Mouse (Mus musculus): ENCODE results near the gene Cd5. TPM values are rescaled to one million over a fixed set of nuclear protein-coding genes. Genes with fewer than 3 reads are reported as not detected.

Cd5 gene
- polyA plus RNA-seq, 1 experiment from 2014 or later = 0.13 TPM

- no peak overlapping the region for H3K4me3 ChIP-seq (replicated peaks)
- H3K4me2 ChIP-seq (replicated peaks) = no peak overlapping the region
- H3K36me3 ChIP-seq = no peaks in the 10 kb centered on the region
- WGBS = 81% methylated on average over 4 of the region's 4 CpGs
- no peaks in the 10 kb centered on the region for H3K27me3 ChIP-seq (replicated peaks)
- H3K9ac ChIP-seq = no peak overlapping the region
- ATAC-seq = peak; percentile 44; the same call in 1 of the 2 replicates
- no peaks in the 10 kb centered on the region for H3K9me3 ChIP-seq
- no peak overlapping the region for H3K27ac ChIP-seq
- H3K4me1 ChIP-seq (replicated peaks) = 0 out of 2 replicates have a peak, but pooled peaks cover 5% of the 10 kb centered on the region
These were observed 67.5 kb downstream of the Cd5 start for GRCm38 (mm10) chr19:10671319-10671718.

Other genes starting within 250 kb of the Cd5 start
- gene Cpsf7, start 213.7 kb downstream of the Cd5 start, polyA plus RNA-seq (2015; fragmentation: Nextera tagmentation; extraction: Ambion mirVana) = 30.8 and 36.3 TPM in 2 replicates
- 57.2 and 58.3 TPM in 2 replicates for gene Sdhaf2, start 212.9 kb downstream of the Cd5 start, polyA plus RNA-seq (2015; fragmentation: Nextera tagmentation; extraction: Ambion mirVana)
- 34.5 and 34.9 TPM in 2 replicates for gene Tmem216, start 182.8 kb downstream of the Cd5 start, polyA plus RNA-seq (2015; fragmentation: Nextera tagmentation; extraction: Ambion mirVana)
- 17.0 and 19.2 TPM in 2 replicates for gene Cyb561a3, start 161.8 kb downstream of the Cd5 start, polyA plus RNA-seq (2015; fragmentation: Nextera tagmentation; extraction: Ambion mirVana)
- 26.8 and 28.5 TPM in 2 replicates for gene Tmem138, start 161.6 kb downstream of the Cd5 start, polyA plus RNA-seq (2015; fragmentation: Nextera tagmentation; extraction: Ambion mirVana)
- gene Ddb1, start 133.7 kb downstream of the Cd5 start, polyA plus RNA-seq (2015; fragmentation: Nextera tagmentation; extraction: Ambion mirVana) = 278 and 283 TPM in 2 replicates
- gene Tkfc, start 133.3 kb downstream of the Cd5 start, polyA plus RNA-seq (2015; fragmentation: Nextera tagmentation; extraction: Ambion mirVana) = 36.3 and 45.5 TPM in 2 replicates
- gene Vwce, start 104.8 kb downstream of the Cd5 start, polyA plus RNA-seq (2015; fragmentation: Nextera tagmentation; extraction: Ambion mirVana) = 3.4 and 4.8 TPM in 2 replicates
- 0.39 and 0.61 TPM in 2 replicates for gene Pga5, start 60.9 kb downstream of the Cd5 start, polyA plus RNA-seq (2015; fragmentation: Nextera tagmentation; extraction: Ambion mirVana)
- 28.1 and 28.7 TPM in 2 replicates for gene Vps37c, start 50.3 kb downstream of the Cd5 start, polyA plus RNA-seq (2015; fragmentation: Nextera tagmentation; extraction: Ambion mirVana)
- gene Cd6, start 91.1 kb upstream of the Cd5 start, polyA plus RNA-seq (2015; fragmentation: Nextera tagmentation; extraction: Ambion mirVana) = 0.19 and 0.57 TPM in 2 replicates
- 0.30 and 0.65 TPM in 2 replicates for gene Slc15a3, start 100.7 kb upstream of the Cd5 start, polyA plus RNA-seq (2015; fragmentation: Nextera tagmentation; extraction: Ambion mirVana)
- gene Tmem132a, start 130.9 kb upstream of the Cd5 start, polyA plus RNA-seq (2015; fragmentation: Nextera tagmentation; extraction: Ambion mirVana) = 37.7 TPM in 2 replicates
- 75.4 and 80.6 TPM in 2 replicates for gene Tmem109, start 143.0 kb upstream of the Cd5 start, polyA plus RNA-seq (2015; fragmentation: Nextera tagmentation; extraction: Ambion mirVana)
- gene Prpf19, start 156.2 kb upstream of the Cd5 start, polyA plus RNA-seq (2015; fragmentation: Nextera tagmentation; extraction: Ambion mirVana) = 35.8 and 39.2 TPM in 2 replicates
- not detected in 2 replicates for gene Zp1, start 181.6 kb upstream of the Cd5 start, polyA plus RNA-seq (2015; fragmentation: Nextera tagmentation; extraction: Ambion mirVana)
- gene Ptgdr2, start 198.2 kb upstream of the Cd5 start, polyA plus RNA-seq (2015; fragmentation: Nextera tagmentation; extraction: Ambion mirVana) = 0.05 and 0.06 TPM in 2 replicates
- gene Ccdc86, start 210.3 kb upstream of the Cd5 start, polyA plus RNA-seq (2015; fragmentation: Nextera tagmentation; extraction: Ambion mirVana) = 29.0 and 29.5 TPM in 2 replicates
- gene Ms4a10, start 235.7 kb upstream of the Cd5 start, polyA plus RNA-seq (2015; fragmentation: Nextera tagmentation; extraction: Ambion mirVana) = 37.4 and 51.1 TPM in 2 replicates

Measured in intestine, embryonic 15.5 days (tissue).